Mouse (Mus musculus): Measurements from ENCODE around the gene Isoc2a. TPM values are rescaled to one million over a fixed set of nuclear protein-coding genes. Genes with fewer than 3 reads are reported as not detected.

Isoc2a gene
- total and polyA plus RNA-seq, 2 experiments from 2014 or later = 0.52 to 7.7 TPM

DNA sequence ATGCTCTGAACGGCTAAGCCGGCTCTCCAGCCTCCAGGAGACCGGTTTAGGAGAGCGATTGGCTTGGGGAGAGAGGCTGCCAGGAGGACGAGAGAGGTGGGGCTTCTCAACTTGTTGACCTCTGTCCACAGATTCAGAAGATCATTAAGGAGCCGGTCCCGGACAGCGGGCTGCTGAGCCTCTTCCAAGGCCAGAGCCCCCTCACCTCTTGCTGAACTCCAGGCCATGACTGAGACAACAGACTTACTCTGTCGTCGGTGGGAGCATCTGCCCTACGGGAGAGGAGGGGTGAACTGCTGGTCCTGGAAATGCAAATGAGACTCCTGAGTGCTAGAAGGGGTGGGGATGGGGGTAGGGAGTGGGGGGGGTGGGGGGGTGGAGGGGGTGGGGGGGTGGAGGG, 18.2 kb downstream of the Isoc2a start:
- no peak for ATAC-seq (ENCODE audit: low FRiP score)
- no peak for DNase-seq (ENCODE audit: low spot score)
- H3K27me3 ChIP-seq (ENCODE audit: insufficient read depth, low read length) = no peaks in the 10 kb centered on the region
- H3K4me3 ChIP-seq (ENCODE audit: low read depth, low read length) = no peak overlapping the region
- no peak for TF ChIP-seq CTCF (IDR thresholded peaks at IDR 0.05)
- H3K4me1 ChIP-seq (ENCODE audit: insufficient read depth, low read length) = peaks cover 3% of the 10 kb centered on the region; the same call in 1 of the 2 replicates
- H3K9me3 ChIP-seq (ENCODE audit: low read length) = no peaks in the 10 kb centered on the region
- H3K27ac ChIP-seq (ENCODE audit: low read depth, low read length) = no peak overlapping the region
- WGBS = 71% methylated on average over 11 of the region's 11 CpGs
- no peak overlapping the region for H3K9ac ChIP-seq (replicated peaks; ENCODE audit: low read length, poor library complexity, severe bottlenecking)
- H3K4me2 ChIP-seq (ENCODE audit: low read depth, low read length, poor library complexity, severe bottlenecking) = no peak overlapping the region
- 0 out of 2 replicates have a peak, but pooled peaks cover 2% of the 10 kb centered on the region for H3K36me3 ChIP-seq (ENCODE audit: insufficient read depth, low read length)

DNA sequence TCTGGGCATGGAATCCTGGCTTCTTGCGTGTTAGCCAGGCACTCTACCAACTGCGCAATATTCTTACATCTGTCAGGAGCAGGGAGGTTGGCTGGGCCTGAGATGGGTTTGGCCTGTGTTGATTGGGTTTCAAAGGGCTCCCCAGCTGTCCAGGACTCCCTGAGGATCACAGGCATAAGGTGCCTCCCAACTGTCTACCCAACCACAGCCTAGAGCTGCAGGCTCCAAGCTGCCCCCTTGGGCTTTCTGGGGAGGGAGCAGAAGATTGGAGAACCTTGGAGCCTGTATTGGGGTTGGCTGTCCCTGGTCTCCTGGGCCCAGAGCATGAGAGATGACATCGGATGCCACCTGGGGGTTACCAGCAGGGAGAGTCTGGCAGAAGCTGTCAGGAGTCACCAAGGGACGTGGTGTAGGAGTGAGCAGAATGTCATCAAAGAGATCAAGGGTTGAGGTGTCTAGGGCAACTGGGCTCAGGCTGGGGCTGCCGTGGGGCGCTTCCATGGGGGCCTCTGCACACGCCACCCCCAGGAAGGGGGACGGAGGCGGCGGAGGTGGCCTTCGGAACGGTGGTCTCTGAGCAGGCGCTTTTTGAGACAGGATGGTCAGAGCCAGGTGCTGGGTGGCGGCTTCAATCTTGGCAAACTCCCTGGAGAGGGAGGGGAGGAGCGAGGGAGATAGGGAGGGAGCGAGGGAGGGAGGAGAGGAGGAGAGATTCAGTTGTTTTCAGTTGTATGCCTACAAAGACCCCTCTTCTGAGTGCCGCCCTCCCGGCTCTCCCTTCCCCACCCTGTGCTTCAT, 22.1 kb downstream of the Isoc2a start:
- Histone ChIP-seq H3K4me1 (ENCODE audit: insufficient read depth, low read length) (peaks cover 3% of the 10 kb centered on the region; the same call in 1 of the 2 replicates), H3K4me2 (ENCODE audit: low read depth, low read length, poor library complexity, severe bottlenecking) (peak overlapping the region; percentile 57), H3K9ac (replicated peaks; ENCODE audit: low read length, poor library complexity, severe bottlenecking) (peak overlapping the region; percentile 9; the same call in 1 of the 2 replicates), H3K27me3 (ENCODE audit: insufficient read depth, low read length) (no peaks in the 10 kb centered on the region), H3K27ac (ENCODE audit: low read depth, low read length) (0 out of 2 replicates have a peak overlapping the region, but pooled peaks have one; percentile 27), H3K9me3 (ENCODE audit: low read length) (no peaks in the 10 kb centered on the region), H3K36me3 (ENCODE audit: insufficient read depth, low read length) (no peaks in the 10 kb centered on the region), H3K4me3 (ENCODE audit: low read depth, low read length) (peak overlapping the region; percentile 33)
- no peak for TF ChIP-seq CTCF (IDR thresholded peaks at IDR 0.05)
- DNase-seq (ENCODE audit: low spot score) = peak; percentile 43
- WGBS = 21% methylated on average over 15 of the region's 18 CpGs
- peak; percentile 66 for ATAC-seq (ENCODE audit: low FRiP score)

DNA sequence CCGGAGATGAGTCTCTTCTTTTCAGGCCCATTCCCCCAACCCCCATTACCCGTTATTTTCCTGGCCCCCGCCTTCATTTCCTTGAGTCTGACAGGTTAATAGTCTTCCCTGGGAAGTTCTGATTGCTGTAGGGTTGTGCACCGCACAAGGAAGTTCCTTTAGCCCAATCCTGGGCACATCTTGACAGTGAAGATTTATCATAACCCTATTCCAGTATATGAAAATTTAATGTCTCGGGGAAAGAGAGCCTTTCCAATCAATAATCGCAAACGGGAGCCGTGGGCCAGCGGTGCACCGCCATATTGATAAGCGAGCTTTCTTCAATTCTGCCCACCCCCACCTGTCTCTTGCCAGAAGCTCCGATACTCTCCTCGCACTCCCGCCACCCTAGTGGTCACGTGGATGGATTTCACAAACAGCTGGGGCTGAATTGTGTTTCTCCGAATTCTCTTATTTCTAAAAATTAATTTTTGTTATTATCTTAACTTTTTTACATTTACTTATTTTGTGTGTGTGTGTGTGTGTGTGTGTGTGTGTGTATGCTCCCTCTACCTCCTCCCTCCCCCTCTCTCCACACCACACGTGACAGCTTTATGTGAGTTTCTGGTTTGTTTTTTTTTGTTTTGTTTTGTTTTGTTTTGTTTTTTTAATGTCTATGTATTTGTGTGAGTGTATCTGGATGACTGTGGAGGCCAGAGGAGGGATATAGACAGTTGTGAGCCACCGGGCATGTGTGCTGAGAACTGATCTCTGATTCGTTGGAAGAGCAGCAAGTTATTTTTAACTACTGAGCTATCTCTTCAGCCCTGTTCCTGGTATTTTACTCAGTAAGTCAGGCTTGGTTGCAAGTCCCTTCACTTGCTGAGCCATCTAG, 22.9 kb downstream of the Isoc2a start:
- Histone ChIP-seq H3K27me3 (ENCODE audit: insufficient read depth, low read length) (no peaks in the 10 kb centered on the region), H3K9me3 (ENCODE audit: low read length) (no peaks in the 10 kb centered on the region), H3K36me3 (ENCODE audit: insufficient read depth, low read length) (no peaks in the 10 kb centered on the region), H3K27ac (ENCODE audit: low read depth, low read length) (no peak overlapping the region; the same call in 1 of the 2 replicates), H3K4me3 (ENCODE audit: low read depth, low read length) (peak overlapping the region; percentile 33), H3K9ac (replicated peaks; ENCODE audit: low read length, poor library complexity, severe bottlenecking) (peak overlapping the region; percentile 9), H3K4me1 (ENCODE audit: insufficient read depth, low read length) (peaks cover 3% of the 10 kb centered on the region; the same call in 1 of the 2 replicates), H3K4me2 (ENCODE audit: low read depth, low read length, poor library complexity, severe bottlenecking) (peak overlapping the region; percentile 57)
- ATAC-seq (ENCODE audit: low FRiP score) = peak; percentile 63; the same call in 1 of the 2 replicates
- 11% methylated on average over 19 of the region's 19 CpGs for WGBS
- peak; percentile 59 for DNase-seq (ENCODE audit: low spot score)
- no peak; the same call in 1 of the 2 replicates for TF ChIP-seq CTCF (IDR thresholded peaks at IDR 0.05)

DNA sequence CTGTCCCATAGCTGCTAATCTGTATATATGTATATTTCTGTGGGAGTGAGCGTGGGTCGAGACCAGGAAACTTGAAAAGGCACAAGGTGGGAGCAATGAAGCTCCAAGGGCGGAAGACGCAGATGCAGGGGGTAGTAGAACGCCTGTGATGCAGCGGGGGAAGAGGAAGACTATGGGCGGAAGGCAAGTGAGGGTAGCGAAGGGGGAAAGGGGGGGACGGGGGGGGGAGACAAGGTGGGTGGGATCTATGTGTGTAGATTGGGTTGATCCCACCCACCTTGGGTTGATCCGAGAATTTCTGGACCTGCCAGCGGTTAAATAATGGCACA, 23.5 kb downstream of the Isoc2a start:
- no peak for ATAC-seq (ENCODE audit: low FRiP score)
- DNase-seq (ENCODE audit: low spot score) = no peak
- H3K27ac ChIP-seq (ENCODE audit: low read depth, low read length) = no peak overlapping the region
- peak overlapping the region; percentile 57 for H3K4me2 ChIP-seq (ENCODE audit: low read depth, low read length, poor library complexity, severe bottlenecking)
- no peaks in the 10 kb centered on the region for H3K9me3 ChIP-seq (ENCODE audit: low read length)
- no peak for TF ChIP-seq CTCF (IDR thresholded peaks at IDR 0.05)
- no peaks in the 10 kb centered on the region for H3K36me3 ChIP-seq (ENCODE audit: insufficient read depth, low read length)
- no peaks in the 10 kb centered on the region for H3K27me3 ChIP-seq (ENCODE audit: insufficient read depth, low read length)
- 25% methylated on average over 9 of the region's 11 CpGs for WGBS
- peaks cover 3% of the 10 kb centered on the region; the same call in 1 of the 2 replicates for H3K4me1 ChIP-seq (ENCODE audit: insufficient read depth, low read length)
- peak overlapping the region; percentile 33; the same call in 1 of the 2 replicates for H3K4me3 ChIP-seq (ENCODE audit: low read depth, low read length)
- H3K9ac ChIP-seq (replicated peaks; ENCODE audit: low read length, poor library complexity, severe bottlenecking) = peak overlapping the region; percentile 19; the same call in 1 of the 2 replicates

DNA sequence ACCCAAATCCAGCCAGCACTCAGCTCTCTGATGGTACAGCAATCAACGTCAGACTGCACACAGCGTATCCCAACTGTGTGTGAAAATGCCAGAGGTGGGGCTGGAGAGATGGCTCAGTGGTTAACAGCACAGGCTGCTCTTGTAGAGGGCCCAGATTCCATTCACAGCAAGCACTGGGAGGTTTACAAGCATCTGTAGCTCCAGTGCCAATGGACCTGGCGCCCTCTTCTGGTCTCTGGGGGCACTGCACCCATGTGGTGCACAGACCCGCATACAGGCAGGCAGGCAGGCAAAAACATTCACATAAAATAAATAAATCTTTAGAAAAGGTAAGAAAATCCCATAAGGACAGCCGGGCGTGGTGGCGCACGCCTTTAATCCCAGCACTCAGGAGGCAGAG, 24.2 kb downstream of the Isoc2a start:
- Histone ChIP-seq H3K4me1 (ENCODE audit: insufficient read depth, low read length) (peaks cover 3% of the 10 kb centered on the region; the same call in 1 of the 2 replicates), H3K4me2 (ENCODE audit: low read depth, low read length, poor library complexity, severe bottlenecking) (peak overlapping the region; percentile 57; the same call in 1 of the 2 replicates), H3K9me3 (ENCODE audit: low read length) (no peaks in the 10 kb centered on the region), H3K4me3 (ENCODE audit: low read depth, low read length) (0 out of 2 replicates have a peak overlapping the region, but pooled peaks have one; percentile 33), H3K9ac (replicated peaks; ENCODE audit: low read length, poor library complexity, severe bottlenecking) (no peak overlapping the region), H3K36me3 (ENCODE audit: insufficient read depth, low read length) (no peaks in the 10 kb centered on the region), H3K27me3 (ENCODE audit: insufficient read depth, low read length) (no peaks in the 10 kb centered on the region), H3K27ac (ENCODE audit: low read depth, low read length) (no peak overlapping the region)
- 52% methylated on average over 8 of the region's 8 CpGs for WGBS
- DNase-seq (ENCODE audit: low spot score) (peak; percentile 29), ATAC-seq (ENCODE audit: low FRiP score) (no peak)
- TF ChIP-seq CTCF (IDR thresholded peaks at IDR 0.05) = peak; percentile 72

Data from midbrain, postnatal 0 days (tissue).